Mouse (Mus musculus) ovary, postnatal 14 days (tissue): ENCODE measurements around the gene Clrn3.

Experiments used
- DNase-seq: peaks from one replicate; pipeline ENCODE4 v3.0.0; 2022; ENCODE audit warnings: low spot score

The Clrn3 gene

GRCm38 (mm10) chr7:135486645-135487382 is 41.6 kb downstream of the Clrn3 start:
- no peak for DNase-seq

GRCm38 (mm10) chr7:135485796-135486410 is 42.6 kb downstream of the Clrn3 start:
- peak; percentile 11 for DNase-seq

- no peak for DNase-seq
Measured at GRCm38 (mm10) chr7:135485116-135485795, 43.2 kb downstream of the Clrn3 start.

GRCm38 (mm10) chr7:135484341-135484740 is 44.1 kb downstream of the Clrn3 start:
- no peak for DNase-seq

GRCm38 (mm10) chr7:135483751-135484150 is 44.7 kb downstream of the Clrn3 start:
- DNase-seq = no peak

- no peak for DNase-seq
Measured at GRCm38 (mm10) chr7:135481150-135481549, 47.3 kb downstream of the Clrn3 start.

- DNase-seq = no peak
Measured at GRCm38 (mm10) chr7:135479912-135480311, 48.5 kb downstream of the Clrn3 start.

GRCm38 (mm10) chr7:135479322-135479880 is 49.1 kb downstream of the Clrn3 start:
- DNase-seq = peak; percentile 15

- no peak for DNase-seq
Measured at GRCm38 (mm10) chr7:135477256-135477655, 51.2 kb downstream of the Clrn3 start.

GRCm38 (mm10) chr7:135475981-135476380 is 52.5 kb downstream of the Clrn3 start:
- DNase-seq = no peak

GRCm38 (mm10) chr7:135470319-135470718 is 58.1 kb downstream of the Clrn3 start:
- no peak for DNase-seq

- DNase-seq = no peak
Measured at GRCm38 (mm10) chr7:135468631-135469030, 59.8 kb downstream of the Clrn3 start.

GRCm38 (mm10) chr7:135465293-135465692 is 63.2 kb downstream of the Clrn3 start:
- no peak for DNase-seq

- DNase-seq = peak; percentile 37
Measured at GRCm38 (mm10) chr7:135464689-135465259, 63.7 kb downstream of the Clrn3 start.
